Mouse (Mus musculus) left cerebral cortex, adult 2 months (tissue): ENCODE measurements at regions not wholly inside any gene's neighbourhood (a gene's known extent, or its start where the extent isn't known, plus 50 kb on each side); places are given as distances from the start of the nearest gene placed in this dataset.

Experiments used
- DNase-seq, 2 experiments: peaks; one replicate each; pipeline ENCODE4 v3.0.0; 2021 to 2022; ENCODE audit warnings: low spot score in 2 of 2, mixed read lengths in 1 of 2; ENCODE audit errors: extremely low spot score in 1 of 2
- H3K27ac ChIP-seq: fragments of 200-600 bp; 2 replicates; pipeline ENCODE4 v1.8.1; 2022
- H3K4me3 ChIP-seq: fragments of 200-600 bp; 2 replicates; pipeline ENCODE4 v1.8.1; 2022
- CTCF ChIP-seq: fragments of 200-600 bp; IDR thresholded peaks from 2 replicates; pipeline ENCODE4 v1.8.1; 2022; ENCODE audit warnings: antibody characterized with exemption, mild to moderate bottlenecking, moderate library complexity
- intact Hi-C: fragments of 180-260 bp; cut with DNase I; formaldehyde crosslinking; loops from one replicate; pipeline ENCODE4 v1.15.1; 2025

DNA sequence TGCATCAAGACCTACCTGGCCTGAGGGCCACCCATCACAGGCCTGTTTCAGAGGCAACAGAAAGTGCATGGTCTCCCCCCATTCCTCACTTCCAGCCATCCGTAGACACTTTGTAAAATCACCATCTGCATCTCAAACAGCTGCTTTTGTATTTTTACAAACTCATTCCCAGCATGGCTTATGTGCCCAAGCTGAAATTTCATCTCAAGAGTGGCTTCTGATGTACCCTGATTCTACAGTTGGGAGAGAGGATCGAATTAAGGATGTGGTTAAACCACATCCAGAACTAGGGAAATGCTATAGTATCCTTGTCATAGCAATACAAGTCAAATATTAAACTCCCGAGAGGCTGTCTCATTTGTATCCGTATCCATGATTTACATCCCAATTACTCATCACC, 221.5 kb downstream of the Qk start:
- Histone ChIP-seq H3K4me3 (no peak overlapping the region), H3K27ac (peak overlapping the region; percentile 11; the same call in 1 of the 2 replicates)
- intact Hi-C loops = loop anchor here (10.0 kb wide), 1 partner anchor 333 kb away; no protein-coding TSS in a partner anchor
- no peak for DNase-seq
- TF ChIP-seq CTCF = no peak

DNA sequence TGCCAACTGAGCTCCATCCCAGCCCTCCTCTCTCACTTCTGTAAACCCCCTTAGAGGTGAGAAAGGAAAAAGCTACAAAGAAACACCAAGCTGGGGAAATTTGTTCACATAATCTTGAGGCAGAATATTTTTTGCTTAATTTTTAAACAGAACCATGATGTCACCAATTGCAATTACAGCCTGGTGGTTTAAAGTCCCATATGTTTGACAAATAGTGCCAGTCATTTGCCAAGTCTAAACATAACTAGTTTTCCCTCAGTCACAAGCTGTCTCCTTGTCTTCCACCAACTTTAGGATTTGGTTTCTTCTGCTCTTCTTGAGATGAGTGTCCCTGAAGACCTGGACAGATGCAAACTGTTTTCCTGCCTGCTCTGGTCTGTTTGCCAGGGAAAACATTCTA, 222.0 kb downstream of the Qk start:
- H3K4me3 ChIP-seq = no peak overlapping the region
- DNase-seq = no peak
- no peak for TF ChIP-seq CTCF
- intact Hi-C loops = loop anchor here (10.0 kb wide), 1 partner anchor 333 kb away; no protein-coding TSS in a partner anchor
- peak overlapping the region; percentile 18; the same call in 1 of the 2 replicates for H3K27ac ChIP-seq

DNA sequence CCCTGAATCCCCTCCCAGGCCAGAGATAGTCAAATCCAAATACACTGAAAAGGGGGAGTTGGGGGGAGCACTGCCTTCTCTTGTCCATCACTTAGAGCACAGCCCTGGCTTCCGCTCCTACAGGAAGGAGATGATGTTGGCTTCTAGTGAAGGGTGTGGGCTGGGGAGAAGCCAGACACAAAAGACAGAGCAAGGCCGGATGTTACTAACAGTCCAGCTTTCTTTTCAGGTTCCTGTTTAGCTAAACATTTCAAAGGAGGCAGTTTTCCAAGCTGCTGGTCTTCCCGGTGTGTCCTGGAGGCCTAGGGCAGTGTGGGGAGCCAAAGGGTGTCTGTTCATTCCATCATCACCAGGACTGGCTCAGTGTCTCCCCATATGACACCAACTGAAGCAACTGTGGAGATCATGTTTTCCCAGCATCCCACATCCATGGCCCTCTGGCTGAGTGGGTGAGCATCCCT, 223.8 kb downstream of the Qk start:
- TF ChIP-seq CTCF = no peak
- DNase-seq = no peak
- intact Hi-C loops = loop anchor here (10.0 kb wide), 1 partner anchor 331 kb away; no protein-coding TSS in a partner anchor
- Histone ChIP-seq H3K4me3 (no peak overlapping the region), H3K27ac (0 out of 2 replicates have a peak overlapping the region, but pooled peaks have one; percentile 19)

DNA sequence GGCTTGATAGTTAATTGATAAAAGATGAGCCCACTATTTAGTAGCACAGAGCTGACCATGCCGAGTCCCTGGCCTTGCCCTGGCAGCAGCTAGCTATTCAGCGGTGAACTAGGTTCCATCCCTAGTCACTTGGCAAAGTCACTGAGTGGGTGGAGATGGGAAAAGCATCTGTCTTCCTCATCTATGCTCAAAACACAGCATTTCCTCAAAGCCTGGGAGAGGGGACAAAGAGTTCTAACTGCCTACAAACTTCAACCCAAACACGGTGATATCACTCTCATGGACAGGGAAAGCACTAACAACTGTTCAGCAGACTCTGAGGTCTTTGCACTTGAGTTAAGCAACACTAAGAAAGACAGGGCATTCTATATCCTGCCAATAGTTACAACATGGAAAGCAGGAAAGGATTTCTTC, 225.5 kb downstream of the Qk start:
- TF ChIP-seq CTCF = no peak
- Histone ChIP-seq H3K4me3 (no peak overlapping the region), H3K27ac (peak overlapping the region; percentile 32; the same call in 1 of the 2 replicates)
- intact Hi-C loops = loop anchor here (10.0 kb wide), 1 partner anchor 329 kb away; no protein-coding TSS in a partner anchor
- no peak for DNase-seq

DNA sequence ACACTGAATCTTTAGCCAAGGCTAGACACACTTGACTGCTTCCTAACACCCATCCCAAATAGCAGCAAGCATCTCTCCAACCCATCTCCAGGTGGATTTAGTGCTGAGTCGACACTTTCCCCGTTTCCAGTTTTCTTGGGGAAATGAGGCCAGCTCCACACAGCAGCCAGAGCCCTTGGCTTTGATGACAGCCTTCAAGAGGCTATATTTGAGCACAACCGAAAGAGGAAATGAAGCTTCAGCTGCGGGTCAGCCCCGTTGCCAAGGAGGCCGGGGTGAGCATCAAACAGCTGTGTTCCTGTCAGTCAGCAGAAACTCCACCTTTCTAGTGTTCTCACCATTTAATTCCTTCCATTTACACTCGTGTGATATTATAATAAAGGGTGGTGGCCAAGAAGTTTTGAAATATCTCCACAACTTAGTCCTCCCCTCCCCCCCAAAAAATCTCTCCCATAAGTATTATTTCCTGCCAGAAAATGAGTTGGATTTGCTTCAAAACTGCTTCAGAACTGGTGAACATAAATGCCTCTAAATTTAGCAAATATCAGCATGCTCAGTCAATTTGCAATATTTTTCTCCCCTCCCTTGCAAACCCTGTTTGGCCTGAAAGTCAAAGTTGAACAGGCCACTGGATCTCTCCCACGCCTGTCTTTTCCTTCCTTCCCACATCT, 226.1 kb downstream of the Qk start:
- Histone ChIP-seq H3K4me3 (no peak overlapping the region), H3K27ac (peak overlapping the region; percentile 32; the same call in 1 of the 2 replicates)
- intact Hi-C loops = loop anchor here (10.0 kb wide), 1 partner anchor 329 kb away; no protein-coding TSS in a partner anchor
- TF ChIP-seq CTCF = no peak
- no peak for DNase-seq

DNA sequence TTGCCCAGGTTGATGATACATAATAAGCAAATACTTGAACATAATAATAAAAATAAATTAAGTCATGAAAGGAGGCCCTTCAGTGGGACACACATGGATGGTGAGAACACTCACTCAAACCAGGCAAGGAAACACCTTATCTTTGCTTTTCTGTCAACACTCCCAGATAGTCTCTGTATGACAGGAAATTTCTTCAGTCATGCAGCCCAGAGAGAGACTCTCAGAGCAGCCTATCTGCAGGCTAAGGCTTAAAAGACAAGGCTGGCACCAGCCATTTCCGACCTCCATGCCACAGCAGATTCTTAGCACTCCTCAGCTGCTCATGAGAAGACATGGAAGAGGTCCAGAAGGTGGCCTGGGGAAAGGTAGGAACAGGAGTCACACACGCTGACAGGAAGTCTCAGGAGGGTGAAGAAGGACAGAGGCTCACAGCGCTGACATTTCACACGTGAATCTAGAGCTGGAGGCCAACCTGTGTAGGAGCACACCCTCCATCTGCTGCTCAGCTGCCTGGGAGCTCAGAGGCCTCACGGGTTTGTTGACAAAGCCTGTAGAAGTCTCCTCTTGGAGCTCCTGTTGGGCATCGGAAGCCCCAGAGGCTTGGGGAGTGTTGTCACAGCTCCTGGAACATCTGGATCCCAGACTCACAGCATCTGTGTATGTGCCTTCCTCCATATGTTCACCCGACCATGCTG, 232.3 kb downstream of the Qk start:
- no peak overlapping the region for H3K27ac ChIP-seq
- H3K4me3 ChIP-seq = no peak overlapping the region
- intact Hi-C loops = no loop called here
- no peak for TF ChIP-seq CTCF
- no peak for DNase-seq

DNA sequence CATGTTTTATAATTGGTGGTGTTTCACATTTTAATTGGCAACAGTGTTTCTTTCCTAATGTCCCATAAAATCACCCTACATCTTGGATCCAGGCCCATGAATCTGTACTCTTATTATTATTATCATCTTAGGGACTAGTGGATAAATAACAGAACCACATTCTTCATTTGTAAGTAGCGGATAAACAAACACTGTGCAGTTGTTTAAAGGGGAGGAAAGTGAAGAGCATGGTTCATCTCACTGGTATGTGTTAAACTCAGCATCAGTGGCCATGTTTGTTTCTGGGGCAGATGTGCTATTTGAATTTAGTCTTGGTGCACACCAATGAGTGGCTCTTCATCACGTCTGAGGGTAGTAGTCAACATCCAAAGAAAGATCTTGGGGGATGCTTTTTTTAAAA, 233.1 kb downstream of the Qk start:
- Histone ChIP-seq H3K27ac (peak overlapping the region; percentile 19; the same call in 1 of the 2 replicates), H3K4me3 (no peak overlapping the region)
- intact Hi-C loops = no loop called here
- no peak for TF ChIP-seq CTCF
- no peak for DNase-seq

DNA sequence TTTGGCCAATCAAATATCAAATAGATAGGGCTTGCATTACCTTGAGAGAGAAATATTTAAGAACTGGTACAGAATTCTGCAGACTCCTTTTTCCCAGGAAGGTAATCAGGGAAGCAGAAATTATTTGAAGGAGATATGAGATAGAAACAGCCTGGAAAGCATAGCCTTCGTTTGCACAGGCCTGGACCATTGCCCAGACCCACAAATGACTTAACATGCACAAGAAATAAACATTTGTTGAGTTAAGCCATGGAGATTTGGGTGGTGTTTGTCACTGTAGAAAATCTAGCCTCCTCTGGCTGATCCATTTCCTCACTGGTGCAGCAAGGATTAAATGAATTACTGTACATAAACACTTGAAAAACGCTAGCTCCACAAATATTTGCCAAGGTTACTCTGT, 233.5 kb downstream of the Qk start:
- Histone ChIP-seq H3K4me3 (no peak overlapping the region), H3K27ac (peak overlapping the region; percentile 19)
- TF ChIP-seq CTCF = no peak
- intact Hi-C loops = no loop called here
- DNase-seq = no peak

DNA sequence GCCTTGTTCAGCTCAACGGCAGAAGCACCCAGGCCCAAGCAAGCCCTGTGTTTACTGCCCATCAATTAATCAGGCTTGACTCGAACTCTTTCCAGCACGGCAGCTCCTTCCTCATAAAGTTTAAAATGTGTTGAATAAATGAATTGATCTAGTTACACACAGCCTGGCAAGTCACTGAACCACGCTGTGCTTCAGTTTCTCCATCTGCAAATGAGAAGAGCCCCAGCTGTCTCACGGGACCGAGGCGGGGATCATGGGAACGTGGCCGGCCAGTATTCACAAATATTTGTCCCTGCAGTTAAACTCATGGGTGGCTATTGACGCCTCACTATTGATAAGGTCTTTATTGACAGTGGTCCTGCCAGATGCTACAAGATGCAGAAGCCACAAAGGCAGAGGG, 237.9 kb downstream of the Qk start:
- intact Hi-C loops = no loop called here
- no peak for DNase-seq
- Histone ChIP-seq H3K4me3 (no peak overlapping the region), H3K27ac (no peak overlapping the region)
- TF ChIP-seq CTCF = no peak

DNA sequence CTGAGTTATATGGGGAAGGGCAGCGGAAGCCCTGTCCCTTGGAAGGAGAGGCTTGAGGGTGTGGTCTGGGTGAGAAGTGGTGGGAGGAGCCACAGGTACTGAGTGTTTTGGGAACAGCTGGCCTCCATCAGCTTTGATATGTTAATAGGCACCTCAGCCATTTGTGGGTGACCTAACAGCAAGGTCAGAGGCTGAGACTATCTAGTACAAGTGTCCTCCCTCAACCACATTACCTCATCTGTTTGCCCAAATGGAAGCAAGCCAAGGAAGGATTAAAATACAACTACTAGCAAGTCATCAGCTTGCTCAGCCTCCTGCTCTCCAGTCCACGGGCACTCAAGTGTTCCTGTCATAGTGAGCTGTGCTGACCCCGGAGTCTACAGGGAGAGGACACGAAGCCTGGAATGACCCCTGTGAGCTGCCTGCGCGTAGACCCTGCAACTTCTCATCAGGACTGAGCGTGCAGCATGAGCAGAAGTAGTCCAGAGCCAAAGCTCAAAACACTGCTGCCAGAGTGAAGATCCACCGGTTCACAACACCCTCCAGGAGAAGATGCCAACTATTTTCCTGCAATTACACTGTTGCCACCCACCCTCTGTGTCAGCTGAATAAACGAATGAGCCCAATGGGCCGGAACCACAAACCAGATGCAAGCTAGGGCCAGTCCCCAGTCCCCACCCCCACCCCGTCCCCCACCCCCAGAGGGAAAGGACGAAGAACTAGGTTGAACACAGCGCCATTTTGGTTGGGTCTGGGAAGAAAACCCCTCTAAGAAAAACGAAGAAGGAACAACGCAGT, 239.6 kb downstream of the Qk start:
- no peak for TF ChIP-seq CTCF
- no peak for DNase-seq
- Histone ChIP-seq H3K4me3 (no peak overlapping the region), H3K27ac (no peak overlapping the region)
- intact Hi-C loops = no loop called here

DNA sequence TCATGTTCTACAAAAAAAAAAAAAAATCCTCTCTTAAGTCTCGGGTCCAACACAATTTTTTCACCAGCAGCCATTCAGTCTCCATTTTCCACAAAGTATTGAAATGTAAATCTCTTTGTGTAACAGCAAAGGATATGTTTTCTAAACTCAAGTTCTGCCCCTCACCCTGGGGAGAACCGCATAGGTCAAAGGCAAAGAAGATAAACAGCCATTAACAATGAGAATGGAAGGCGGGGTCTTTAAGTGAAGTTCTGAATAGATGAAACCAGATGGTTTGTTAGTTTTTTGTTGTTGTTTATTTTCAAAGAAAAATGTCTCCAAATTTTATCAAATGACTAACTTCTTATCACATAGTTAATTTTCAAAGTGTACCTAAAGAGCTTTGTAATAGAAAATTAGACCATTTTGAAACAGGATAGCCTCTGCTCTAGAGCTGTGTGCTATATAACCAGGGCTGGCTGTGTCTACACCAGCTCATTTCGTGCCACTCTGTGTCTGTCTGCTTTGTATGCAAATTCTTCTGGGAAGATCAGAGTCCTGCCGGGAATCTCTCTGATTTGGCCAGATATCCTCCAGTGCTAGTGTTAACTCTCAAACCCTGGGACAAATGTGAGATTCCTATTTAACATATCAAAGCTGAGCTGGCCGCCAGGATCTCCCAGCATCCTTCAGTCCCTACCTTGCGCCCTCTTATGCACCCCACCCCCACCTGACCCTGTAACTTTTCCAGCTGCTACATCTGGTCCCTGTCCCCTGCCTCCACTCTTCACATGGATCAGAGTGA, 240.9 kb downstream of the Qk start:
- TF ChIP-seq CTCF = no peak
- no peak for DNase-seq
- H3K4me3 ChIP-seq = no peak overlapping the region
- H3K27ac ChIP-seq = no peak overlapping the region
- intact Hi-C loops = no loop called here
